Mouse (Mus musculus): ENCODE data around the gene Tab1.

- TF ChIP-seq PAX5 (IDR thresholded peaks at IDR 0.05; ENCODE audit: low read length) (no peak), ETS1 (conservative IDR thresholded peaks at IDR 0.05; ENCODE audit: low read depth, low read length) (no peak), MYC (IDR thresholded peaks at IDR 0.05; ENCODE audit: low read depth, low read length) (no peak), CTCF (conservative IDR thresholded peaks at IDR 0.05 in 1 of 2, IDR thresholded peaks at IDR 0.05 in 1 of 2; ENCODE audit: low read depth in 2 of 2, low read length in 2 of 2) (no peak), POLR2AphosphoS2 (IDR thresholded peaks at IDR 0.05; ENCODE audit: low read depth, low read length) (no peak)
These were observed 8.0 kb downstream of the Tab1 start for GRCm38 (mm10) chr15:80140878-80141277.

All from CH12.LX (cell line).